Mouse (Mus musculus) liver, embryonic 18 days (tissue): Measurements from ENCODE around the gene Cilp. TPM values are rescaled to one million over a fixed set of nuclear protein-coding genes. Genes with fewer than 3 reads are reported as not detected.

Experiments used
- polyA plus RNA-seq: library from polyadenylated mRNA; depleted of rRNA; stranded (reverse); fragments of >200 nt; gene quantifications from 2 replicates; pipeline ENCODE4 v1.2.3, GENCODE M21; 2012; rRNA removed

Gene Cilp
- 0.02 and 0.03 TPM in 2 replicates for polyA plus RNA-seq

DNA sequence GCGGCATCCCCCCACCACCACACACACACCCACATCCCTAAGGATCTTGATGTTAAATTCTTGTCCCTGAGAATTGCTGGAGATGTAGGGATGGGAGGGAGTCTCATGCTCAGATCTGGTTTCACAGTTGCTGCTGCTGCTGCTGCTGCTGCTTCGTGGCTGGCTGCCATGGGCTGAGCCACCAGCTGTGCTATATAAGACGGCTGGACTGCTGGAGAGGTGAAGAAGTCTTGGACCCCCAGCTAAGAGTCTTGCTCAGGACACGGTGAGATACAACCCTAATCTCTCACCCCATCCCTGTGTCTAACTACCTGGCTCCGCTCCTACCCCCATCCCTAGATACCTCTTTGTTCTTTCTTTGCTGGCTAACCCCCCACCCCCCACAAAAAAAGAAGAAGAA lies at the start of gene Cilp:
TSS of gene Cilp (plus strand) at position 222 of the 400 bp plus-strand sequence.

GRCm38 (mm10) chr9:65293973-65294715 lies 29.2 kb downstream of the Cilp start, which contains the start of gene Clpx:
Gene Clpx (plus strand): TSS chr9:65294260.

Other genes starting within 250 kb of the Cilp start
- gene Hacd3, start 243.5 kb upstream of the Cilp start, polyA plus RNA-seq, result 70.8 and 74.6 TPM in 2 replicates
- 16.5 and 17.9 TPM in 2 replicates for gene Dpp8, start 232.8 kb upstream of the Cilp start, polyA plus RNA-seq
- gene Igdcc4, start 163.7 kb upstream of the Cilp start, polyA plus RNA-seq, result 7.5 and 9.7 TPM in 2 replicates
- 0.01 TPM in 1 of 2 replicates, not detected in the other for gene Igdcc3, start 124.0 kb upstream of the Cilp start, polyA plus RNA-seq
- 5.3 and 5.4 TPM in 2 replicates for gene Parp16, start 69.8 kb upstream of the Cilp start, polyA plus RNA-seq
- gene Clpx, start 29.1 kb downstream of the Cilp start, polyA plus RNA-seq, result 43.5 and 44.4 TPM in 2 replicates
- 3.8 and 4.5 TPM in 2 replicates for gene Pdcd7, start 80.9 kb downstream of the Cilp start, polyA plus RNA-seq
- gene Ubap1l, start 95.9 kb downstream of the Cilp start, polyA plus RNA-seq, result 0.05 and 0.06 TPM in 2 replicates
- 0.07 TPM in 2 replicates for gene Kbtbd13, start 126.5 kb downstream of the Cilp start, polyA plus RNA-seq
- 0.14 and 0.20 TPM in 2 replicates for gene Rasl12, start 133.3 kb downstream of the Cilp start, polyA plus RNA-seq
- 0.06 and 0.48 TPM in 2 replicates for gene Slc51b, start 157.8 kb downstream of the Cilp start, polyA plus RNA-seq
- gene Mtfmt, start 170.6 kb downstream of the Cilp start, polyA plus RNA-seq, result 7.6 and 8.2 TPM in 2 replicates
- 10.2 and 12.4 TPM in 2 replicates for gene Spg21, start 195.8 kb downstream of the Cilp start, polyA plus RNA-seq